Mouse (Mus musculus) fat pad, adult 2 months (tissue): ENCODE data around the gene Psmd9.

Source experiments
- DNase-seq: peaks from one replicate; pipeline ENCODE4 v3.0.0-alpha.2; 2011; ENCODE audit warnings: low read depth, low spot score; ENCODE audit errors: extremely low read depth

The Psmd9 gene

DNA sequence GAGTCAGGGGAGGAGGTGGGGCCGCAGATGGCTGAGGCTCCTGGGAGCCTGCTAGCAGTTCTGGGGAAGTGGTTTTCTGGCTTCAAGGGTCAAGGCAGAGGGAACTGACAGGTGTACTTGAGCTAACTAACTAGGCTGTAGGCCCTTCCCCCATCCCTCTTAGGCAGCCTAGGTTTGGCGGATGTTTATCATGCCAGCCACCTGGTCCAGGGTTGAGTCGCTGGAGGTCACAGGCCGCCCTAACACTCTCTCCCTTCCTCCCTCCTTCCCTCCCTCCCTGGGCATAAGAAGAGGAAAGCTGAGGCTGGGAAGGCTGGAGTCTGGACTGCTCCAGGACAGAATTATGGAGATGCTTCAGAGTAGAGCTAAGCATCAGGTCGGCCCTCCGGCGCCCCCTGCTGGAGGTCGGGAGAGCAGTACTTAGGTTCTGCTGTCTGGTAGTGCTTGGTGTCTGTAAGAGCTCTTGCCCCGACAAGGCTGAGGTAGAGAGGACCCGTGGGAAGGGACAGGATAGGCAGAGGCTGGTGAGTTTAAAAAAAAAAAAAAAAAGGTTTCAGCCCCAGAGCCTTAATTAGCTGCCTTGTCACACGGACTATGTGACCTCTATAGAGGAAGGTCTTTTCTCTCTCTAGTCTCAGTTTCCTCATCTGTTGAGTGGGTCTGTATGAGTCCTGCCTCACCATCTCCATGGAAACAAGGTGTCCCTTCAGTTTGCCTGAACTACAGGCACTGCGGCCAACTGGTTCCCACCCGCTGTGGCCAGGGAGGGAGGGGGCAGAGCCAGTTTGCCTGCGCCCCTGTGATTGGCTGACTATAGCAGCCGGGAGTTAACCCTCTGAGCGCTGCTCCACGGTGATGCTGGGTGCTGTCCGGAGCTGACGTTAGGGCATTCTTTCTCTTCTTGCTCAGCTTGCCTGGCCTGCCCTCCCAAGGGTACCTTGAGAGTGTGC, 19.5 kb upstream of the Psmd9 start:
- no peak for DNase-seq

DNA sequence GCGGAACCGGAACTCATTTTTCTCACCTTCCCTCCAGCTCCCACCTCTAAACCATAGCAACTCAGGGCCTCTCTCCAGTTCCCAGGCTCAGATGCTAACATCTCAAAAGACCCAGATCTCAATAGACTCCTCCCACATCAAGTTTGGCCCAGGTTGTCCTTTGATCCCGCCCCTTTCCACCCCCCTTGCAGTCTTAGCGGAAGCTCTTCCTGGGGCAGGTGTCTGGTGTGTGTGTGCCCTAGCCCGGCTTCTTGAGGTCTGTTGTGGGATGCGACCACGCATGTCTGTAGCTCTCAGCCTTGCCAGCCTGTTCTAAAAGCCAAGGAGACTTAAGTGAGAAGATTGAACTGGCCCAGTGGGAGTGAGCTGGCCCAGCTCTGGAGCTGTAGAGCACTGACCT, 18.6 kb upstream of the Psmd9 start:
- no peak for DNase-seq

DNA sequence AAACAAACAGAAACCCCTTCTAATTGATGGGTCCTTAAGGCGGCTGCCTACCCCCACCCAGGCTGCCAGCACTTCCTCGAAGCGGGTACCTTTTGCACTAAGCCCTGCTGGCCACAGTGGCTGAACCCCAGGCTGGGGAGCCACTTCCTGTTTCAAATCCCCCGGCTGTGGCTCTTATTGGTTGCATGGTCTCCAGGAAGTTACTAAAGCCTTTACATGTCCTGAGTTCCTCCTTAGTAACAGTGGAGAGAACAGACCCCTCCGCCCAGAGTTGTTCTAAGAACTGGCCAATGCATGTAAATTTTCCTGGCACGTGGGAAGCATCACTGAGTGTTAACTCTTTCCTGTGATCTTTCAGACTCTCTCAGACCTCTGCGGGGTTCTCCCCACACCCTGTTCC, 18.1 kb upstream of the Psmd9 start:
- DNase-seq, result no peak

DNA sequence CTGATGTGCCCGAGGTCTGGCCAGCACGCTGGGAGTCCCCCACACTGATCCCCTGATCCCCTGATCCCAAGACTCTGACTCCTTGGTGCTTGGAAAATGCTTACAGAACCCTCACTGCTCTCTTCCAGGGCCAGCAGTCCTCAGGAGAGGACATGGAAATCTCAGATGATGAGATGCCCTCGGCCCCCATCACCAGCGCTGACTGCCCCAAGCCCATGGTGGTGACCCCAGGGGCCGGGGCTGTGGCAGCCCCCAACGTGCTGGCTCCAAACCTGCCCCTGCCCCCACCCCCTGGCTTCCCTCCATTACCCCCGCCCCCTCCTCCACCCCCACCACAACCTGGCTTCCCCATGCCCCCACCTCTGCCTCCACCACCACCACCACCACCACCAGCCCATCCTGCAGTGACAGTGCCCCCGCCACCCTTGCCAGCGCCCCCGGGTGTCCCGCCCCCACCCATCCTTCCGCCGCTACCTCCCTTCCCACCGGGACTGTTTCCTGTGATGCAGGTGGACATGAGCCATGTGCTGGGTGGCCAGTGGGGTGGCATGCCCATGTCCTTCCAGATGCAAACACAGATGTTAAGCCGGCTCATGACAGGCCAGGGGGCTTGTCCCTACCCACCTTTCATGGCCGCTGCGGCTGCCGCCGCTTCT, 17.4 kb upstream of the Psmd9 start:
- DNase-seq, result no peak

DNA sequence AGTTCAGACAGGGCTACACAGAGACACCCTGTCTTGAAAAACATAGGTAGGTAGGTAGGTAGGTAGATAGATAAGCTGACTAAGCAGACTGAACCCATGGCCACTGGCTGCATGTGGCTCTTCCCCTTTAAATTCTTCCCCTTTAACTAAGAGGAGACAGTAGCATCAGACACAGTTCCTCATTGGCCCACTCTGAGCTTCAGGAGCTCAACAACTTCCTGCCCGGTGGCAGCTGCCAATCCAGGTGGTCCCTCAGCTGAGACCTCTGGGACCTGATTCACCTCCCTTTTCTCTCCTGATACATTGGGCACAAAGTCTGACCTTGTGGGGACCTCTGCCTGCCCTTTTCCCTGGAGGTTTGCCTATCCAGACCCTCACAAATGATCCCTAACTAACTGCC, 16.3 kb upstream of the Psmd9 start:
- DNase-seq, result no peak

DNA sequence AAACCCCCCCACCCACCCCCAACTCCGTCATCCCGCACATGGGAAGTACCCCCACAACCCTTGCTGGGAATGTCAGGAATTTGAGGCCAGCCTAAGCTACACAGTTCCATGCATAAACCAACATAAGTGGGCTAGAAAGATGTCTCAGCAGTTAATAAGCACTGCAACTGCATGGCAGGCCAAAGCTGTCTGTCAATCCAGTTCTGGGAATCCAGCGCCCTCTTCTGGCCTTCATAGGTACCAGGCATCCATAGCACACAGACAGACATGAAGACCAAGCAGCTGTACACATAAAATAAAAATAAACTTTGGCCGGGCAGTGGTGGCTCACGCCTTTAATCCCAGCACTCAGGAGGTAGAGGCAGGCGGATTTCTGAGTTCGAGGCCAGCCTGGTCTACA, 13.8 kb upstream of the Psmd9 start:
- no peak for DNase-seq

DNA sequence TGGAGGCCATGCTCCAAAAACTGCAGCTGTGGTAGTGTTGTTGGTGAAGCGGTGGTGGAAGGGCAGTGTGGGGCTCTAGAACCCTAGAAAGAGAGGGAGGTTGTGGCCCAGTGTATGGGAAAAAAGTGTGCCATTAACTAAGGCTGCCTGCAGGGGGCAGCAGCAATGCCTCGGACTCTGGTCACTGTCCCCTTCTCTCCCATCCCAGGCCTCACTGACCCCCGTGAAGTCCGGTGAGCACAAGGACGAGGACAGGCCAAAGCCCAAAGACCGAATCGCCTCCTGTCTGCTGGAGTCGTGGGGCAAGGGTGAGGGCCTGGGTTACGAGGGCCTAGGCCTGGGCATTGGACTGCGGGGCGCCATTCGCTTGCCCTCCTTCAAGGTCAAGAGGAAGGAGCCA, 12.4 kb upstream of the Psmd9 start:
- DNase-seq, result no peak

DNA sequence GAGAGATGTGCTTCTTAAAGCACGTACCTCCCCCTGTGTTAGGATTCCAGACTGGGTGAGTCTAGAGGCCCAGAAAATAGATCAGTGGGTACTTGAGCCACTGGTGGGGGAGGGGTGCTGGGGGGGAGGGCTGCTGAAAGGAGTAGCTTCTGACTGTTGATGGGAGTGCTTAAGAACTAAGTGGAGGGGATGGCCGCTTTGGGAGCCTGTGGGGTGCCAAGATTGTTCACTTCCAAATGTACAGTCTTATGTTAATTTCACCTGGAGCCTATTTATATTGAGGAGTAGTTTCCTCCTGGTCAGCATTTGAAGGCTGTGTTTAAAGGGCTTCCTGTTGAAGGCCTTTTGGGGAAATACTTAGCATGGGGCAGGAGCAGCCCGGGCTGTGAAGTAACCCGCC, 11.2 kb upstream of the Psmd9 start:
- DNase-seq, result no peak

DNA sequence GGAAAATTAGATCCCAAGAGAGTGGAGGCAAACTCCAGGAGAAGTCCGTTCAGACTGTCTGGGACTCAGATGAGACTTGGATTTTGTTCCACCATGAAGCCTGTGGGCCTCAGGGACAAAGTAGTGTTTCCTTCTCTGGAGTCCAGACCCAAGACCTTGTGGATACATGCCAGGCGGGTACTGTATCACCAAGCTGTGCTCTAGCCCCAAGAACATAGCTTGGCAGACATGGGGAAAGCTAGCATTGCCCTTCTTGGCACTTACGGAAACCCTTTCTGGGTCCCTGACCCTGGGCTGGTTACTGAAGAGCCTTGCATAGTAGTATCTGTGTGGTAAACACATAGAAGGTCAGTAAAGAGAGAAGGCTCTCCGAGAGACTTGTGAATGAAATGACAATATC, 9.8 kb upstream of the Psmd9 start:
- no peak for DNase-seq

DNA sequence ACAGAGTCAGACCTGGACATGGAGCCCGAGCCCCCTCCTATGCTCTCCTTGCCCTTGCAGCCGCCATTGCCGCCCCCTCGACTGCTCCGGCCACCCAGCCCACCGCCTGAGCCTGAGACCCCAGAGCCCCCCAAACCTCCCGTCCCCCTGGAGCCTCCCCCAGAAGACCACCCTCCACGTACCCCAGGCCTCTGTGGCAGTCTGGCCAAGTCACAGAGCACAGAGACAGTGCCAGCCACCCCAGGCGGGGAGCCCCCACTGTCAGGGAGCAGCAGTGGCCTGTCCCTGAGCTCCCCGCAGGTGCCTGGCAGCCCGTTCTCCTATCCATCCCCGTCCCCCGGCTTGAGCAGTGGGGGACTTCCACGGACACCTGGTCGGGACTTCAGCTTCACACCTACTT, 9.3 kb upstream of the Psmd9 start:
- DNase-seq, result no peak

DNA sequence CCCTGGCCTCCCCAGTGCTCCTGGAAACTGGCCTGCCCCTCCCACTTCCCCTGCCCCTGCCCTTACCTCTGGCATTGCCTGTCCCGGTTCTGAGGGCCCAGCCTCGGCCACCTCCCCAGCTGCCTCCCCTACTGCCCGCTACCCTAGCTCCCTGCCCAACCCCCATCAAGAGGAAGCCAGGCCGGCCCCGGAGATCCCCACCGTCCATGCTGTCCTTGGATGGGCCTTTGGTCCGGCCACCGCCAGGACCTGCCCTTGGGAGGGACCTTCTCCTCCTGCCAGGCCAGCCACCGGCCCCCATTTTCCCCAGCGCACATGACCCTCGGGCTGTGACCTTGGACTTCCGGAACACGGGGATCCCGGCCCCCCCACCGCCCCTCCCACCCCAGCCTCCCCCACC, 8.9 kb upstream of the Psmd9 start:
- DNase-seq, result no peak

DNA sequence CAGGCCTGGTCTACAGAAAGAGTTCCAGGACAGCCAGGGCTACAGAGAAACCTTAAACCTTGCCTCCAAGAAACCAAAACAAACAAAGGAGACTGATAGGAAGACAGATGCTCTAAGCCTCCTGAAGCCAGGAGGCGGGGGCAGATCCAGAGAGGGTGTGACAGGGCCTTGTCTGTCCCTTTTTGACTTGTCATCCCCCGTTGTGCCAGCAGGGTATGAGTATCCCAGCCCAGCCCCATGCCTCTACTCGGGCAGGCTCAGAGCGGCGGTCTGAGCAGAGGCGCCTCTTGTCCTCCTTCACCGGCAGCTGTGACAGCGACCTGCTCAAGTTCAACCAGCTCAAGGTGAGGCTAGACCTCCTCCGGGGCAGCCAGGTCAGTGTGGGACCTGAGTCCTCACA, 6.3 kb upstream of the Psmd9 start:
- DNase-seq, result no peak

DNA sequence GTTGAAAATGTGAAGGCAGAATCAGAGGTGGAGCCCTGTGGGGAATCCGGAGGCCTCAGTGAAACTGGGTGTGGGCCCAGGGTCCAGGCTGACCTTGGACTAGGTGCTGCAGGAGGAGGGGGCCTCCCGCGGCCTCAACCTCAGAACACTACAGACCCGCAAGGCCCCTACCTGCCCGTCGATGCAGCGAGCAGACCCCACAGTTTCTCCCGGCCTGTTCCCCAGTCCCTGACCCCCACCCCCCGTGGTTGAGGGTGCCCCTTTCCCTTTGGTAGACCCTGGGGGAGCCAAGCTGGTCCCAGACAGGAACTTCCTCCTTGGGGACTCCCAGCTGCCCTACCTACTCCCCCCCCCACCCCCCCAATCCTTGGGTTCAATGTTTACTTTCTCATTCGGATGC, 2.8 kb upstream of the Psmd9 start:
- DNase-seq, result no peak

DNA sequence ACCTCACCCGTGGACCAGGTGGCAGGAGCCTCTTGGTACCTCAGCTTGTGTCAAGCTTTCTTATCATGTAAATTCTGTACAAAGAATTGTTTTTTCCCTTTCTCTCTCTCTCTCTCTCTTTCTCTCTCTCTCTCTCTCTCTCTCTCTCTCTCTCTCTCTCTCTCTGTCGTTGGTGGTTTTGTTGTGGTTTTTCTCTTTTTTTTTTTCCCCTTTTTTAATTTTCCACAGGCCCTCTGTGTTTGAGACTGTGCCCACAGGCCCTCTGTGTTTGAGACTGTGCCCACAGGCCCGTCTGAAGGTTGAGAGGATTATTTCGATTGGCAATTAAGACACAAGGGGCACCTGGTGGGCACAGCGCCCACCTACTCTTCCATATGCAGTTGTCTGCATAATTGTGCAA, 1.6 kb upstream of the Psmd9 start:
- no peak for DNase-seq

DNA sequence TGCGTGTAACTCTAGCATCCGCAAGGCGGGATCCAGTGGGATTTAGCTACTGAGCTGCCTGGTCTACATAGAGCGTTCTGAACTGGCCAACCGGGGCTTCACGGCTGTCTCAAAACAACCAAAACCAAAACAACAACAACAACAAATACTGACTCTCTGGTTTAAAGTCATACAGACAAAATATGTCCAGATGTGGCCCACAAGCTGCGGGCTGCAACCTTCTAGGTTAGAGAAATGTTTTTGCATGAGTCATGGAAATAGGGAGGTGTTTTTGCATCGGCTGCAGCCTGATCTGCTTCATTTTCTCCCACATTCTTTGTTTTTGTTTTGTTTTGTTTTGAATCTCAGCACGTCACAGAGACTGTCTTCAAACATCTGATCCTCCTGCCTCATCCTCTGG, 1.2 kb downstream of the Psmd9 start:
- DNase-seq, result no peak

DNA sequence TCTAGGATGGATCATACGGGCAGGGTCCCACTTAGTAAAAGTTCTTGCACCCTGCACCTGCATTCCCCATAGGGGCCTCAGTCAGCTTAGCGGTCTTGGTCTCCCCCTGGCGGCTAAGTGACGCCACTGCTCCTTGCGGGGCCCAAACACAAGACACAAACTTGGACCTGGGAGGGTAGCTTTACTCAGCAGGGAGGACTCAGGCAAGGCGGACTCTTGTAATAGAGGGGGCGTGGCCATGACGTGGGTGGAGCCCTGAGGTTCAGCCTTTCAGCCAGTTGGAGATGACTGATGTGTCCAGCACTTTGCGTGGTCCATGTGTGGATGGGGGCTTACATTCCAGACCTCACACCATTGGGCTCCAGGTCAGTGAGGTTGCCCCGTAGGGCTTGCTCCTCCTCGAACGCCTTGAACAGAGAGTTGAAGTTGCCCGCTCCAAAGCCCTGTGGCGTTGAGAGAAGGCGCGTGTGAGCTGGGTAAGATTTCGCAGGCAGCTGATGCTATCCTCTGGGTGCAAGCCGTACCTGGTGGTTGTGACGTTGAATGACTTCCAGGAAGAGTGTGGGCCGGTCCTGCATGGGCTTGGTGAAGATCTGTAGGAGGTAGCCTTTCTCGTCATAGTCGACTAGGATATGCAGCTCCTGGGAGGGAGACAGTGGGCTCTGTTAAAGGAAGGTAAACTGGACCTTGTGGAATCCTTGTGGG, 2.6 kb downstream of the Psmd9 start:
- DNase-seq, result no peak

DNA sequence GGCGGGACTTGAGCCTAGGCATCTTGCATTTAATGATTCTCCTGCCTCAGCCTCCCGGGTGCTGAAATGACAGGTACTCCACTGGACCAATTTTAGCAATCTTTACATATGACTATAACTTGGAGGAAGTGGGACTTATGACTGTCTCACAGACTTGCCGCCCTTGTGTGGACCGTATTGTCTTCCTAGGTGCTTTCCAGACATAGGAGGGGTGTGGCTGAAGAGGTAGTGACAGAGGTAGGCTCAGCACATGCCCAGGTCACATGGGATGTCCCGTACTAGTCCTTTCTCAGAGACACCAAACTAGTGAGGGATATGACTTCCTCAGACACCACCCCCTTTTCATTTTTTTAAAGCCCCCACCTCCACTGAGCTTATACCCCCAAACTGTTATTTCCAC, 9.6 kb downstream of the Psmd9 start:
- no peak for DNase-seq

DNA sequence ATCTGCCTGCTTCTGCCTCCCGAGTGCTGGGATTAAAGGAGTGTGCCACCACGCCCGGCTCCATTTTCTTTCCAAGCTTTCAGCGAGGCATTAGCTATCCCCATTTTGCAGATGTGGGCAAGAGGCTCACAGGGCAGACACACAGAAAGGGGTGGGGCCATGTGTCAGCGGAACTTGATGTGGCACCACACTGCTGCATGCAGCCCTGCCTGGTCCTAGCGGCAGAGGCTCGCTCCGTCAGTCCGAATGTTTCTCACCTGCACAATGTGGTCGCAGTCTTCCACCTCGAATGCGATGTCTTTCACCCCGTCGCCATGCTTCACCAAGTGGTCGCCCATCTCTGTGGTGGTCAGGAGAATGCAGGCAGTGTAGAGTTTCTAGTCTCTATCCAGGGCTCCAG, 11.2 kb downstream of the Psmd9 start:
- DNase-seq, result no peak

DNA sequence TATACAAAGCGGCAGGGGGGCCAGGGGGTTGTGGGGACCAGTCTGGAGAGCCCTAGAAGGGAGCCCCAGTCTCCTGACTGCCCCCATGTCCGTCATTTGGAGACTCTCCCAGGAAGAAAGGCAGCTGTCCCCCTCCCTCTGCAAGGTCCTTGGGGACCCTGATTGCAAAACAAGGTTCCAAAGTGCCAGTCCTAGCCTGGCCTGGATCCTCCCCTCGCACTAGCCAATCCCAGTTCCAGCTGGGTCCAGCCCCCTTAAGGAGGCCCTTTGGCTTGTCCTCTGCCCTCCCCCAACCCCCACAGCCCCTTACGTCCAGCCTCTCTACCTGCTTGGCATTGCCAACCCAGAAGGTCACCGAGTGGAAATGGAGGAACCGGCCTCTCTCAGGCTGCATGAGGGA, 12.3 kb downstream of the Psmd9 start:
- no peak for DNase-seq

DNA sequence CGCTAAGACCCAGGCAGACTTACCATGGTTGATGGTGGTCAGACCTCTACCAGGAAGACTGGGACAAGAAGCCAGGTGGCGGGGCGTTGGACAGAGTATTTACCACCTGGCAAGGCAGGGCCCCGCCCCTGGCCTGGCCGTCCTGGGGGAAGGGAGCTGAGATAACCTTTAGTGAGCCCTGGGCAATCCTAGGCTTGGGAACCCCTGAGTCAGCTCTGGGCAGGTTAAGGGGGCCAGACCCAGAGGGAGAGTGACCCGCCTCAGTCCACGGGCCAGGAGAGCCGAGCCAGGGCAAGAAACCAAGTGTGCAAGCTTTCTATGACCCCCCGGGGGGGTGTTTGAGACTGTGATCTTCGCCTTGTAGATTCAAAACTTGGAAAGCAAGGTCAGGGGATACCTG, 13.4 kb downstream of the Psmd9 start, which contains the start of gene Hpd:
Gene Hpd, minus strand, starts transcription at position 77 of the 400 bp plus-strand sequence.
- DNase-seq, result no peak

DNA sequence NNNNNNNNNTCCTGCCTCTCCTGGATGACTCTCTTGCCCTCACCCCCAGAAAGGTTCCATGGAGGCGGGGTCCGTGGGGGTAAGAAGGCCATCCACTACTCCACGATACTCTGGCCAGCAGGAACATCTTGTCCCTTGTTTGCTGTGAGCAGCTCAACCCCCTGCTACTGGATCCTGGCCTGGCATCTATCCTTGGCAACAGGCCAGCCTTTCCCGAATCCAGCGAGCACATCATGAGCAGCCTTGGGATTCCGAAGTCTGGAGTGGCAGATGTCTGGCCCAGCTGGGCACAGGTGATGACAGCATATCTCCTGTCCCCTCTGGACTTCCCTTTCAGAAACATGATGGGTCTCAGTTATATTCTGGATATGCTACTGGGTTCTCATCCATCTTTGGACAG, 16.8 kb downstream of the Psmd9 start:
- no peak for DNase-seq

DNA sequence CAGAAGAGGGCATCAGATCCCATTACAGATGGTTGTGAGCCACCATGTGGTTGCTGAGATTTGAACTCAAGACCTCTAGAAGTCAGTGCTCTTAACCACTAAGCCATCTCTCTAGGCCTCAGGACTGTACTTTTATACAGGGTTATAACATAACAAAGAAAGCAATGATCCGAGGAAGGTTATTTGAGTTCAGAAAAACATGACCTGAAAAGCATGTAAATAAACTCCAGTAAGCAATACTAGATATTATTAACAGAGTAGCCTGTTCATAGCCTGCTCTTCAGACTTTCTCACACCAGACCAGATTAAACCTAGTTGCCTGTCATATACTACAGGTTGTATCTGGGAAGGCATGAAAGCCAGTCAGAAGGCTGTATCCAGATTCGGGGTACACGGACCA, 18.1 kb downstream of the Psmd9 start:
- DNase-seq, result no peak
